Mouse (Mus musculus): Measurements from ENCODE around the gene Nucks1. TPM values are rescaled to one million over a fixed set of nuclear protein-coding genes. Genes with fewer than 3 reads are reported as not detected.

Gene Nucks1
- polyA plus RNA-seq, 1 experiment, result 32.7 TPM

DNA sequence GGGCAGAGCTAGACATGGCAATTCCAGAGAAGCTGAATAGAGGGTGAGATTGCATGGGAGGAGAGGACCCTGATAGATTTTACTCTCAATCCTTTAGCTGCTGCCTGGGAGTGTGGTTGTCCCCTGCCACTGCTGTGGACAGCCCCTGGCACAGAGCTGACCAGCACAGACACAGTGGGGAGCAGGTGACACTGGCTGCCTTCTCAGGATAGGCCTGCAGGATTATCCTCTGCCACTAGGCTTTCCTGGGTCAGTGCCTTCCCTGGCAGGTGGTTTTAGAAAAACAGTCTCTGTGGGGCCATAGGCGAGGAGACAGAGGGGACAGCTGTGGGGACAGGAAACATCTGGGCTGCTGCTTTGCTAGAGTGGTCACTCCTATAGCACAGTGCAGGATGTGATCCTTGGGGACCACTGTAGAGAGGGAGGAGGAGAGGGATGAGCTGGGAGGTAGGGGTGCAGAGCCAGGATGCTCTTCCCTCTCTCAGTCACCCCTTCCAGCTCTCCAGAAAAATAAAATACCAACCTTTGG is 37.7 kb downstream of the Nucks1 start:
- TF ChIP-seq GATA1 (IDR thresholded peaks at IDR 0.05; ENCODE audit: low read length), result no peak

DNA sequence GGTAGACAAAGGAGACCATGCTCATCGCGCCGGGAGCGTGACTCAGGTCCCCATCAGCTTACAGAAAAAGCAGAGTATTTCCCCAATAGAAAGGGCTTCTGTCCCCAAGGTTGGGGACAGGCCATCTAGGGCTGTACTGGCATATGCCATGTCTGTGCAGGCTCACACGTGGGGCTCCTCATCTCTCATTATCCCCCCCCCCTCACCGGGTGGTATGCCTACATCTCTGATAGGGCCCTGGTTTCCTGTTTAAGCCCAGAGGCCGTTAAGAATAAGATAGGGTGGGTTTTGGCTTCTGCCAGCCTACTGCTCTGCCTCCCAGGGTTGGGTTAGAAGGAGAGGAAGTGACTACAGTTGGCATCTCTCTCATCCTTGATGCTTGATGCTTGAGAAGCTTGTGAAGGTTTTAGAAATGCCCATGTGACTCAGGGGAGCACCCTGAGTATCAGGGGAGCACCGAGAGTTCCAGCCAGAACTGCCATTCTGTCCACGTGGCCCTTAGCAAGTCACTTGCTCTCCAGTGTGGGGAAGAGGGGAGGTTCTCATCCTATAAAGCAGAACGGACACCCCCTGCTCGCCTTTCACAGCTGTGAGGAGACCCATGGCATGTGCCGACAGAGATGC is 44.0 kb downstream of the Nucks1 start:
- TF ChIP-seq GATA1 (IDR thresholded peaks at IDR 0.05; ENCODE audit: low read length), result peak; percentile 41

DNA sequence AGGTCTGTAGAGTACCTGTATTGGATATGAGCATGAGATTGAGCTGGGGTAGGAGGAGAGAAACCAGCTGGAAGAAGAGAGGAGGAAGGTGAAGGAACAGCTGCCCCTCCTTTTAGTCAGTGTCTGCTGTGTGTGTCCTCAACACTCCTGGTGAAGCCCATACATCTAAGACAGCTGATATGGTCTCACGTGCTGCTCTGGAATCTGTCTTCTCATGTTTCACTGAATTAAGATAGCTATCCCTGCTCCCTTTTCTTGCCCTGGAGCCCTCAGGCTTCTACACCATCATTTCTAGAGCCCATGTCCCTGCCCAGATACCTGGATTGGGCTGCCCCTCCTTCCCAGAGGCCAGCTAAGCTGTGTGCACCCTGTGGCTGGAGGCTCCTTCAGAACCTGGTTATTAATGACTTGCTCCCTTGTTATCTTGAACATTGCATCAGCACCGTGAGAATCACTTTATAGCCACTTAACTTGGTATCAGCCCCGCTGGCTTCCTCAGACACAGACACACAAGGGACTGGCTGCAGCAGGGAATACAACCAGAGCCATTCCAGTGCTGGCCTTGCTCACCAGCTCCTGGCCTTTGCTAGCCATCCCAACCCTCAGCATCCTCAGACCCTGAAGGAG is 44.9 kb downstream of the Nucks1 start:
- no peak for TF ChIP-seq GATA1 (IDR thresholded peaks at IDR 0.05; ENCODE audit: low read length)

DNA sequence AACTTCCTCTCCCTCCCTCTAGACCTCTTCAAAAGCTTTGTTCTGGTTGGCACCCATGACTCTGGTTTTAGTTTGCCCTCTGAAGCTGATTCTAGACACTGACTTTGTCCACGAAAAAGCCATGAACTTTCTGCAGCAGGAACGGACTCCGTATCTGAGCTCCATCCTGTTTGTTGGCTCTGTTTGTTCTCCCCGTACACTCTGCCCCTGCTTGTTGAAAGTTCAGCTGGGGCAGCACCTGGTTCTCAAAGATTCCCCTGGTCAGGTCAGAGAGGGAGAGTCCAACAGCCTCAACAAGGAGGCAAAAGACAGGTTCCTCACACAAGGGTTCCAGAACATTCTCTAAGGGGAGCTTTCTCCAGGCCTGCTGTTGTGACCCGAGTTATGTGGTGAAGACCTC is 47.1 kb downstream of the Nucks1 start:
- no peak for TF ChIP-seq GATA1 (IDR thresholded peaks at IDR 0.05; ENCODE audit: low read length)

DNA sequence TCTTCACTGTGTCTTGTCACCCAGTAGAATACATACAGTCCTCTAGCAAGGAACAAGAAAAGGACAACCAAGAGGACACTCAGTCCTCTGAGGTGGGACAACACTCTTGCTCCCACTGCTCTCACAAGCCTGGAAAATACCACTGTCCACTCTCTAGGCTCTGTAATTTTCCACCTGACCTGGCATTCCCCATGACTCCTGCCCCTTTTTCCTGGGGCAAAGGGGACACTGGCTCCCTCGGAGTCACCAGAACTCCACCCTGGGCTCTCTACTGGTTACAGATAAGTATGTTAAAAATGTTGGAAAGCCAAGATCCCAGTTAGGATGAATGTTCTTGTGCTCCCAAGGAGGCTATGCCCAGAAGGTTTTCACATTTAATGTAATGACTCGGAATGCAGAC is 50.7 kb downstream of the Nucks1 start:
- no peak for TF ChIP-seq GATA1 (IDR thresholded peaks at IDR 0.05; ENCODE audit: low read length)

DNA sequence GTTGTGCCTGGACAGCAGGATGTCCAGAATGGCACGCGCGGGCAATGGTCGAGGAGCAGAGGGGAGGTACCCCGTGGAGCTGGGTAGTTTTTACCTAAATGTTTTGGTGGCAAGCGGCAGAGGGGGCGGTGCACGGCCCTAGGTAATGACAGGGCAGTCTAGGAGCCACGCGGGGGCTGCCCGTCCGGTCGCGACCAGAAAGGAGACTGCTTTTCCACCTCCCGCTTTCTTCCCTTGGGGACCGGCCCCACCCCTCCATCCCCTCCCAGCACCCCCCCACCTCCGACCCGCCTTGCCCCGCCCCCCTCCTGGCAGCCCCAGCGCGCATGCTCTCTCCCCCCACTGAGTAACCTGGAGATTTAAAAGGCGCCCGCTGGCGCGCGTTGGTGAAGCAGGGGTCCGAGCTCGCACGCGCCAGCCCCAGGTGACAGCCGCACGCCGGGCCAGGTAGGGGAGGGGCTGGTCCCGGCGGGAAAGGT is 52.3 kb downstream of the Nucks1 start, which contains the start of gene Slc45a3:
Gene Slc45a3, plus strand, starts transcription at position 362 of the 479 bp plus-strand sequence.
- no peak for TF ChIP-seq GATA1 (IDR thresholded peaks at IDR 0.05; ENCODE audit: low read length)

DNA sequence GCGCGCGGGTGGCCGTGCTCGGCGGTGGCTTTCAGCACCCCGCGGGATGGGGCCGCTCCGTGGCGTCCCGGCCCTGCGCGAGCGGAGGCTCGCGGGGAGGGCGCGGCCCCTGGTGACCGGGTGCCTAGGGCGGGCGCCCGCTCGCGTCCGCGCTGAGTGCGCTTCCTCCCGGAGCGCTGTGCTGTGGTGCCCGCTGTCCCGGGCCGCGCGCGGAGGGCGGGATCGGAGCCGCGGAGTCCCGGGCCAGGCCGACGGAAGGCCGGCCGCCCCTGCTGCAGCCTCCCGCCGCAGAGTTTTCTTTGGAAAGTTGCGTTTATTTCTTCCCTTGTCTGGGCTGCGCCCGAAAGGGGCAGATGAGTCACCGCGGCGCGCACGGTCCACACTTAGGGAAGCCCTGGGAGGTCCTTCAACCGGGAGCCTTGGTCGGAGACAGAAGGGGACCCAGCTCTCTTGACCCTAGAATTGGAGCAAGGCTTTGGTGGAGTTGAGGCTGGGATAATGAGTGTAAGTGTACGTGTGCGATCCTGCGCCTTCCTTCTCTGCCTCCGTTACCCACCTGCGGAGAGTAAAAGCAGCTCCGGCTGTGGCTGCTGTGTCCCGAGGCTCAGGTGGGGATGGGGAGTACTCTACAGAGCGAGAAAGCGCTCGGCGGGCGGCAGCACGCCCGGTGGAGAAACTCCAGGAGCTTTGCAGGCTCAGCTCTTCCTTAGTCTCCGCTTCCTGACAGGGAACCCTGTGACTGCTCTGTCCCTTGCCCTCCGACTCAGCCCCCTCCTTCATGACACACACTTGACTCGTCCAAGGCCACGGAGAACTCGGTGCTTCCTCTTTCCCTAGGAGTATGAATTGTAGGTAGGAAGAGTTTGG is 53.0 kb downstream of the Nucks1 start:
- no peak for TF ChIP-seq GATA1 (IDR thresholded peaks at IDR 0.05; ENCODE audit: low read length)

DNA sequence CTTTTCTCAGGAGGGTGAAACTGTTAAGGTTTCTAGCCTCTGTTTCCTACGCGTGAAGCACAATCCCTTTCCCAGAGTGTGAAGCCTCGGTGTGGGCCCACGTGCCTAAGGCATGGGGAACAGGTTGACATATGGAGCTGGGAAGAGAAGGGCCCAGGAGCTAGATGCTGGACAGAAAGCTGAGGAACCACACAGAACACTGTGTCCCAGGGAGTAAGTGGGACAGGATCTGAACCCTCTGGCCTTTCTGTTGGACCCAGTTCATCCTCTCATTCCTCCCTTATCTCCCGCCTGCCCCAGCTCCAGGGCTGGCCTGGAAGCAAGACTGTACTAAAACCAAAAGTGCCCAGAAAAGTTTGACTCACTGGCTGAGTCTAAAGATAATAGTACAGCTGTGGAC is 53.8 kb downstream of the Nucks1 start:
- TF ChIP-seq GATA1 (IDR thresholded peaks at IDR 0.05; ENCODE audit: low read length), result no peak

DNA sequence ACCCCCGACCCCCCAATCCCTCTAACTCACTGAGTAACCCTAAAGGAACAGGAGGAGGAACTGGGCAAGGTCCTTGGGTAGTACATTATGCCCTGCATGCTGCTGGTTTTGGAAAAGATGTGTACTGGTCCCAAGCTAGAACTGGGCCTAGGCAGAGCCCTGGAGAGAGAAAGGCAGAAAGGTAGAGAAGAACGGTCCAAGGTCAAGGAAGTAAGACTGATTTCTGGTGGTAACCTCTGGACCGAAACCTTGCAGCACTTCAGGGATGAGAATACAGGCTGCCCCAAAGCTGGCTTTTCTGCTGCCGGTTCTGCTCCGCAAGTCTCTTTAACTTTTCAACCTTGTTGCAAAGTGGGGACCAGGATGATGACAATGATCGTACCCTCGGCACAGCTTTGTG is 54.2 kb downstream of the Nucks1 start:
- TF ChIP-seq GATA1 (IDR thresholded peaks at IDR 0.05; ENCODE audit: low read length), result no peak

DNA sequence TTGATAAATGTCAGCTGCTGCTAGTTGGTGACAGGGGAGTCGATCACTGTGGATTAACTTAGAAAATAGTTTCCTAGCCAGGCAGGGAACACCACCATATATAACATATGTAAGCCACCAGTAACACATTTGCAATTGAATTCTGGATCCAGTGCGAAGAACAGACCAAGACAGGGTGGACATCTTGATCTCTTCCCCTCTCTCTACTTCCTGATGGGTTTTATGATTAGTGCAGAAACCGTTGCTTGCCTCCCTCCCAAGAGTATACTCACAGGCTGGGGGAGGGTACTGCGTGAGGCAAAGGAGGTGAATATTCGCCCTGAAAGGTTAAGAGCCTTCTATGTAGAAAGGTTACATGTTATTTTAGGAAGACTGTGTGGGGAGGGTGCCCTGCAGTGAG is 55.5 kb downstream of the Nucks1 start:
- TF ChIP-seq GATA1 (IDR thresholded peaks at IDR 0.05; ENCODE audit: low read length), result no peak

DNA sequence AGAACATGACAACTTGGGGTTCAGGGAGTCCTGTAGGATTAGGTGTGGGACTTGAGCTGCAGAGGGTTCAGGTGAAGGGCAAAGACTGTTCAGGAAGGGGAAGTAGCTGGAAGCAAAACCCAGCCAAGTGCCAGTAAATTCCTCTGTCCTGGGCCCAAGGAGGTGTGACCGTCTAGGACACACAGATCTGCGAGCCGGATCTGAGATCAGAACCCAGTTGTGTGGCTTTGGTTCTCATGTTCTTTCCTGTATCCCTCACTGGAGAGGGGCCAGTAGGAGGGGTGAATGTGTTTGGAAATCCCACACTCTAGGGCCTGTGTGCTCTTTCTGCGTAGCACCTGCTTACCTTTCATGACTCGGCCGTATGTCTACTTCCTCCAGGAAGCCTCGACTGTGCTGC is 57.0 kb downstream of the Nucks1 start:
- no peak for TF ChIP-seq GATA1 (IDR thresholded peaks at IDR 0.05; ENCODE audit: low read length)

DNA sequence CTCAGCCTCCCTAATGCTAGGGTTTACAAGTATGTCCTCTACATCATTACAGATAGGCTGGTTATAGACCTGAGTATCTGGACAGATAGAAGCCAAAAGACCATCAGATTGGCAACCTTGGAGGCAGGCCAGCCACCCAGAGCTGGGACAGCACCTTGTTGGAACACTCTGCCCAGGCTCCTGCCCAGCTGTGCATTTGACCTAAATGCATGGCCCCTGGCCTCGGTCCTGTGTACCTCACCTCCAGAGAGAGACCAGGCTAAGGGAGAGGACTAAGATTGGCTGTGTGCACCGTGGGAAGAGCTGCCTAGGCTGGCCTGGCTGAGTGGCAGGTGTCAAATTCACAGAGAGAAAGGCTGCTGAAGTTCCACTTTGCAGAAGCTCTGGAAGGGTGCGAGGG is 58.2 kb downstream of the Nucks1 start:
- TF ChIP-seq GATA1 (IDR thresholded peaks at IDR 0.05; ENCODE audit: low read length), result no peak

DNA sequence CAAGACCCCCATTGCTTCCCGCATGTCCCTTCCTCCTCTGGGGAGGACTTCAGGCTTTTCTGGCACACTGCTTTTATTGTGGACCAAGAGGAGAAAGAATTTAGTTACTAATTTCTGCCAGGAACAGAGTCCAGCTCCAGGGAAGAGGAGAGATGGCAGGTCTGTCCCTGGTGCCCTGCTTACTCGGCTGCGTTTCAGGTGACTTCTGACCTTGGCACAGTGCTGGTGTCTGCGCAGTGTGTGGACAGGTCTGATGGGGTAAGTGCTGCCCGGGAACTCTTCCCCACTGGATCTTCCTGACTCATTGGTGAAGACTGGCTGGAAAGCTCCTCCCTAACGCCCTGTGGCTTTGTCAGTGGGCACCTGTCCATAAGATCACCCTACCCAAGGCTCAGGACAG is 58.6 kb downstream of the Nucks1 start:
- no peak for TF ChIP-seq GATA1 (IDR thresholded peaks at IDR 0.05; ENCODE audit: low read length)

DNA sequence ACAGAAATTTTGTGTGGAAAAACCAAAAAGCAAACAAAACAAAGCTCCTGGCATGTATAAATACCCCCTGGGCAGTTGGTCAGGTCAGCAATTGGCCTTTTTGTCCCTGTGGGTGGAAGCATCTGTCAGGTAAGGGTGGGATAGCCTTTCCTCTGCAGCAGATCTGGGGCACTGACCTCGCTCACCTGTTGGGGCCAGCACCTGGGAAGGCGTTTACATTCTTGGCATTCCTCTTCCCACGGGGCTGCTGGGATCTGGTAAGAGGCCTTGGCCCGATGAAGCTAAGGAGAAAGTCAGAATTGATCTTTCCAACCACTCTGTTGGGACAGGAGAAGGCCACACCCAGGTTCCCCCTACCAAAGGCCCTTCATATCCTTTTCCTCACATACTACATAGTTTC is 59.5 kb downstream of the Nucks1 start:
- TF ChIP-seq GATA1 (IDR thresholded peaks at IDR 0.05; ENCODE audit: low read length), result no peak

DNA sequence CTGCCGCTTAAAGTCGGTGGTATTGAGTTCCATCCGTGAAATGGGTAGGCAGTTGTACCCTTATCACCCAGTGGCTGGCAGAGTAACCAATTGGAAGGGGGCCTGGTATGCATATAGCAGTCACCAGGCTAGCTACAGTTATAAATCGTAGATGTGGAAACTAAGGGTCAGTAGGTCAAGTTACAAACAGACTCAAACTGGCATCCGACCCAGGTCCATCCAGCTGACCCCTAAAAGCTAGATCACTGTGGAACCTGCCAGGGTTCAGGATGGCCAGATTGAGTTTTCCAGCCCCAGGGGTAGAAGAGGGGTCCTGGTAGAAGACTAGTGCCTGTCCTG is 60.0 kb downstream of the Nucks1 start:
- no peak for TF ChIP-seq GATA1 (IDR thresholded peaks at IDR 0.05; ENCODE audit: low read length)
